Mouse (Mus musculus): ENCODE results near the gene Zkscan14. TPM values are rescaled to one million over a fixed set of nuclear protein-coding genes. Genes with fewer than 3 reads are reported as not detected.

Zkscan14 gene
- total and polyA plus RNA-seq, 2 experiments from 2014 or later = 6.3 to 9.8 TPM

- Histone ChIP-seq H3K4me1 (ENCODE audit: control insufficient read depth, insufficient read depth) (no peaks in the 10 kb centered on the region), H3K4me3 (ENCODE audit: low read depth, low read length) (no peak overlapping the region), H3K9ac (replicated peaks; ENCODE audit: low read depth, low read length) (no peak overlapping the region), H3K4me2 (ENCODE audit: low read depth, low read length) (no peak overlapping the region), H3K27ac (ENCODE audit: low read depth) (no peak overlapping the region), H3K36me3 (replicated peaks; ENCODE audit: control insufficient read depth, insufficient read depth, low read length) (peaks cover 100% of the 10 kb centered on the region), H3K27me3 (ENCODE audit: control insufficient read depth, insufficient read depth, low read length) (no peaks in the 10 kb centered on the region), H3K9me3 (replicated peaks; ENCODE audit: control insufficient read depth, low read length) (no peaks in the 10 kb centered on the region)
- TF ChIP-seq CTCF (IDR thresholded peaks at IDR 0.05; ENCODE audit: low read depth) (no peak), EP300 (IDR thresholded peaks at IDR 0.05; ENCODE audit: low read depth) (no peak)
- ATAC-seq (ENCODE audit: insufficient read depth, low read depth) (no peak), DNase-seq (ENCODE audit: low spot score) (no peak)
- 64% methylated on average over 6 of the region's 6 CpGs for WGBS
Observed at GRCm38 (mm10) chr5:145149294-145149693, 52.4 kb downstream of the Zkscan14 start.

- Histone ChIP-seq H3K4me1 (ENCODE audit: control insufficient read depth, insufficient read depth) (no peaks in the 10 kb centered on the region), H3K4me2 (ENCODE audit: low read depth, low read length) (no peak overlapping the region), H3K4me3 (ENCODE audit: low read depth, low read length) (no peak overlapping the region), H3K9me3 (replicated peaks; ENCODE audit: control insufficient read depth, low read length) (no peaks in the 10 kb centered on the region), H3K27me3 (ENCODE audit: control insufficient read depth, insufficient read depth, low read length) (no peaks in the 10 kb centered on the region), H3K9ac (replicated peaks; ENCODE audit: low read depth, low read length) (no peak overlapping the region), H3K36me3 (replicated peaks; ENCODE audit: control insufficient read depth, insufficient read depth, low read length) (peaks cover 100% of the 10 kb centered on the region), H3K27ac (ENCODE audit: low read depth) (no peak overlapping the region)
- DNase-seq (ENCODE audit: low spot score) (no peak), ATAC-seq (ENCODE audit: insufficient read depth, low read depth) (no peak)
- 76% methylated on average over 5 of the region's 5 CpGs for WGBS
- TF ChIP-seq EP300 (IDR thresholded peaks at IDR 0.05; ENCODE audit: low read depth) = no peak
- no peak for TF ChIP-seq CTCF (IDR thresholded peaks at IDR 0.05; ENCODE audit: low read depth)
Observed at GRCm38 (mm10) chr5:145147748-145148147, 53.9 kb downstream of the Zkscan14 start.

Other genes starting within 250 kb of the Zkscan14 start
- gene Smurf1, start 236.0 kb downstream of the Zkscan14 start, total RNA-seq (2014; rRNA removed; ENCODE audit: low replicate concordance) = 21.3 and 29.9 TPM in 2 replicates
- 7.0 and 9.1 TPM in 2 replicates for gene Smurf1, start 236.0 kb downstream of the Zkscan14 start, polyA plus RNA-seq (2015; fragmentation: Nextera tagmentation; extraction: Ambion mirVana)
- not detected in 2 replicates for gene Gm4871, start 169.1 kb downstream of the Zkscan14 start, total RNA-seq (2014; rRNA removed; ENCODE audit: low replicate concordance)
- gene Gm4871, start 169.1 kb downstream of the Zkscan14 start, polyA plus RNA-seq (2015; fragmentation: Nextera tagmentation; extraction: Ambion mirVana) = not detected in 2 replicates
- gene 1700018F24Rik, start 158.9 kb downstream of the Zkscan14 start, total RNA-seq (2014; rRNA removed; ENCODE audit: low replicate concordance) = not detected in 2 replicates
- gene 1700018F24Rik, start 158.9 kb downstream of the Zkscan14 start, polyA plus RNA-seq (2015; fragmentation: Nextera tagmentation; extraction: Ambion mirVana) = not detected in 2 replicates
- 64.7 and 73.5 TPM in 2 replicates for gene Arpc1a, start 118.0 kb downstream of the Zkscan14 start, total RNA-seq (2014; rRNA removed; ENCODE audit: low replicate concordance)
- 82.0 and 83.5 TPM in 2 replicates for gene Arpc1a, start 118.0 kb downstream of the Zkscan14 start, polyA plus RNA-seq (2015; fragmentation: Nextera tagmentation; extraction: Ambion mirVana)
- not detected in 2 replicates for gene Kpna7, start 117.8 kb downstream of the Zkscan14 start, total RNA-seq (2014; rRNA removed; ENCODE audit: low replicate concordance)
- gene Kpna7, start 117.8 kb downstream of the Zkscan14 start, polyA plus RNA-seq (2015; fragmentation: Nextera tagmentation; extraction: Ambion mirVana) = not detected in 2 replicates
- 105 and 267 TPM in 2 replicates for gene Arpc1b, start 87.7 kb downstream of the Zkscan14 start, total RNA-seq (2014; rRNA removed; ENCODE audit: low replicate concordance)
- 179 and 181 TPM in 2 replicates for gene Arpc1b, start 87.7 kb downstream of the Zkscan14 start, polyA plus RNA-seq (2015; fragmentation: Nextera tagmentation; extraction: Ambion mirVana)
- 8.6 and 15.9 TPM in 2 replicates for gene Pdap1, start 61.6 kb downstream of the Zkscan14 start, total RNA-seq (2014; rRNA removed; ENCODE audit: low replicate concordance)
- gene Pdap1, start 61.6 kb downstream of the Zkscan14 start, polyA plus RNA-seq (2015; fragmentation: Nextera tagmentation; extraction: Ambion mirVana) = 58.0 and 58.1 TPM in 2 replicates
- 61.2 and 91.1 TPM in 2 replicates for gene Bud31, start 61.5 kb downstream of the Zkscan14 start, total RNA-seq (2014; rRNA removed; ENCODE audit: low replicate concordance)
- gene Bud31, start 61.5 kb downstream of the Zkscan14 start, polyA plus RNA-seq (2015; fragmentation: Nextera tagmentation; extraction: Ambion mirVana) = 119 and 121 TPM in 2 replicates
- 13.5 and 28.1 TPM in 2 replicates for gene Ptcd1, start 34.8 kb downstream of the Zkscan14 start, total RNA-seq (2014; rRNA removed; ENCODE audit: low replicate concordance)
- 15.5 and 15.7 TPM in 2 replicates for gene Ptcd1, start 34.8 kb downstream of the Zkscan14 start, polyA plus RNA-seq (2015; fragmentation: Nextera tagmentation; extraction: Ambion mirVana)
- 20.0 and 21.5 TPM in 2 replicates for gene Cpsf4, start 34.7 kb downstream of the Zkscan14 start, total RNA-seq (2014; rRNA removed; ENCODE audit: low replicate concordance)
- 14.5 and 14.9 TPM in 2 replicates for gene Cpsf4, start 34.7 kb downstream of the Zkscan14 start, polyA plus RNA-seq (2015; fragmentation: Nextera tagmentation; extraction: Ambion mirVana)
- 517 and 525 TPM in 2 replicates for gene Atp5j2, start 9.8 kb downstream of the Zkscan14 start, total RNA-seq (2014; rRNA removed; ENCODE audit: low replicate concordance)
- 1,976 and 2,009 TPM in 2 replicates for gene Atp5j2, start 9.8 kb downstream of the Zkscan14 start, polyA plus RNA-seq (2015; fragmentation: Nextera tagmentation; extraction: Ambion mirVana)
- 17.0 and 19.2 TPM in 2 replicates for gene Zkscan5, start 2.7 kb upstream of the Zkscan14 start, total RNA-seq (2014; rRNA removed; ENCODE audit: low replicate concordance)
- 7.8 and 8.6 TPM in 2 replicates for gene Zkscan5, start 2.7 kb upstream of the Zkscan14 start, polyA plus RNA-seq (2015; fragmentation: Nextera tagmentation; extraction: Ambion mirVana)
- gene Zfp655, start 29.8 kb upstream of the Zkscan14 start, total RNA-seq (2014; rRNA removed; ENCODE audit: low replicate concordance) = 31.4 and 51.2 TPM in 2 replicates
- gene Zfp655, start 29.8 kb upstream of the Zkscan14 start, polyA plus RNA-seq (2015; fragmentation: Nextera tagmentation; extraction: Ambion mirVana) = 29.2 and 33.4 TPM in 2 replicates
- 9.9 and 17.1 TPM in 2 replicates for gene Zscan25, start 78.6 kb upstream of the Zkscan14 start, total RNA-seq (2014; rRNA removed; ENCODE audit: low replicate concordance)
- gene Zscan25, start 78.6 kb upstream of the Zkscan14 start, polyA plus RNA-seq (2015; fragmentation: Nextera tagmentation; extraction: Ambion mirVana) = 0.19 and 0.27 TPM in 2 replicates
- gene Cyp3a57, start 143.4 kb upstream of the Zkscan14 start, total RNA-seq (2014; rRNA removed; ENCODE audit: low replicate concordance) = not detected in 2 replicates
- not detected in 2 replicates for gene Cyp3a57, start 143.4 kb upstream of the Zkscan14 start, polyA plus RNA-seq (2015; fragmentation: Nextera tagmentation; extraction: Ambion mirVana)